Comparison of ENCODE assay signal across 24 mouse cellular contexts in genomic region chr14:78470714-78471113, GRCm38 (mm10).
DNase-seq lines count a peak whose midpoint lies in the region; ATAC-seq and TF ChIP-seq lines count a peak whose summit lies in the region.
"Had no signal": no experiment of that assay in that cellular context is flagged by ENCODE, and none has a peak within 500 bp of the region (broad histone marks: within the 10 kb centered on the region; RNA-seq: fewer than 3 reads in every experiment).

No protein-coding gene starts in this region.

- no peaks in the 10 kb centered on the region for H3K27me3 ChIP-seq in forebrain, embryonic 14.5 days (replicated peaks; ENCODE audit: control insufficient read depth, insufficient read depth, low read length)
- H3K27me3 ChIP-seq in forebrain, postnatal 0 days (ENCODE audit: insufficient read depth, low read length), result no peaks in the 10 kb centered on the region
- no peaks in the 10 kb centered on the region for H3K27me3 ChIP-seq in midbrain, postnatal 0 days (ENCODE audit: insufficient read depth, low read length)
- H3K27me3 ChIP-seq: CH12.LX; embryonic facial prominence, embryonic 12.5 days; forebrain, embryonic 13.5 days; Patski had no signal

- no peak for ATAC-seq in forebrain, embryonic 14.5 days
- ATAC-seq in forebrain, postnatal 0 days, result no peak
- ATAC-seq in midbrain, postnatal 0 days (ENCODE audit: low FRiP score), result no peak
- ATAC-seq: activated CD4-positive, CD25-positive, alpha-beta regulatory T cell, adult 4 months; CD4-positive, CD25-positive, alpha-beta regulatory T cell, adult 4 months; forebrain, embryonic 13.5 days; forebrain, embryonic 16.5 days; Patski had no signal

- H3K4me2 ChIP-seq in forebrain, embryonic 14.5 days (ENCODE audit: low read length), result no peak overlapping the region
- H3K4me2 ChIP-seq in forebrain, postnatal 0 days (ENCODE audit: low read depth), result no peak overlapping the region
- no peak overlapping the region for H3K4me2 ChIP-seq in midbrain, postnatal 0 days (ENCODE audit: low read depth, low read length, poor library complexity, severe bottlenecking)
- H3K4me2 ChIP-seq: embryonic facial prominence, embryonic 12.5 days; forebrain, embryonic 13.5 days had no signal

- 94% methylated on average over 4 of the region's 4 CpGs for WGBS in forebrain, embryonic 14.5 days
- 62% methylated on average over 4 of the region's 4 CpGs for WGBS in forebrain, postnatal 0 days
- WGBS in midbrain, postnatal 0 days, result 90% methylated on average over 4 of the region's 4 CpGs

- no peaks in the 10 kb centered on the region for H3K9me3 ChIP-seq in forebrain, embryonic 14.5 days (replicated peaks; ENCODE audit: control insufficient read depth, low read length)
- no peaks in the 10 kb centered on the region for H3K9me3 ChIP-seq in forebrain, postnatal 0 days (ENCODE audit: low read length)
- H3K9me3 ChIP-seq in midbrain, postnatal 0 days (ENCODE audit: low read length), result no peaks in the 10 kb centered on the region
- H3K9me3 ChIP-seq: embryonic facial prominence, embryonic 10.5 days; embryonic facial prominence, embryonic 12.5 days; forebrain, embryonic 13.5 days had no signal

- DNase-seq in forebrain, embryonic 14.5 days (ENCODE audit: low spot score), result peak; percentile 16
- DNase-seq in forebrain, postnatal 0 days, result no peak
- peak; percentile 23 for DNase-seq in adipocyte (ENCODE audit: low spot score)
- DNase-seq in skeletal muscle tissue, adult 2 months (ENCODE audit: low read depth, low spot score), result peak; percentile 3
- DNase-seq in midbrain, postnatal 0 days (ENCODE audit: low spot score), result no peak
- DNase-seq in adrenal gland, postnatal 14 days, result no peak
- DNase-seq: adrenal gland, adult 2 months; adrenal gland, postnatal 10 days; adrenal gland, postnatal 36 days; B cell, adult 2 months; cerebellum, adult 11 months; cerebellum, adult 18-20 months; cerebellum, adult 8-10 months; cerebellum, adult 9-11 months; cerebellum, postnatal 36 days had no signal

- no peak overlapping the region for H3K9ac ChIP-seq in forebrain, embryonic 14.5 days (ENCODE audit: low read length)
- no peak overlapping the region for H3K9ac ChIP-seq in forebrain, postnatal 0 days
- no peak overlapping the region for H3K9ac ChIP-seq in midbrain, postnatal 0 days (replicated peaks; ENCODE audit: low read length, poor library complexity, severe bottlenecking)
- H3K9ac ChIP-seq: embryonic facial prominence, embryonic 12.5 days; forebrain, embryonic 13.5 days had no signal

- no peak overlapping the region for H3K27ac ChIP-seq in forebrain, embryonic 14.5 days (ENCODE audit: low read depth, low read length)
- no peak overlapping the region for H3K27ac ChIP-seq in forebrain, postnatal 0 days (ENCODE audit: low read depth, low read length)
- H3K27ac ChIP-seq in midbrain, postnatal 0 days (ENCODE audit: low read depth, low read length), result no peak overlapping the region
- H3K27ac ChIP-seq: embryonic facial prominence, embryonic 10.5 days; embryonic facial prominence, embryonic 12.5 days; forebrain, embryonic 13.5 days had no signal

- no peak for TF ChIP-seq CTCF in forebrain, postnatal 0 days (IDR thresholded peaks at IDR 0.05; ENCODE audit: low read depth)
- no peak for TF ChIP-seq CTCF in midbrain, postnatal 0 days (IDR thresholded peaks at IDR 0.05)

- no peak overlapping the region for H3K4me3 ChIP-seq in forebrain, embryonic 14.5 days (ENCODE audit: low read depth, low read length)
- H3K4me3 ChIP-seq in forebrain, postnatal 0 days (ENCODE audit: low read depth, low read length), result no peak overlapping the region
- no peak overlapping the region for H3K4me3 ChIP-seq in midbrain, postnatal 0 days (ENCODE audit: low read depth, low read length)
- H3K4me3 ChIP-seq: embryonic facial prominence, embryonic 10.5 days; embryonic facial prominence, embryonic 12.5 days; forebrain, embryonic 13.5 days had no signal

- H3K4me1 ChIP-seq in forebrain, embryonic 14.5 days (ENCODE audit: control insufficient read depth, insufficient read depth, low read length), result no peaks in the 10 kb centered on the region
- H3K4me1 ChIP-seq in forebrain, postnatal 0 days (ENCODE audit: insufficient read depth), result no peaks in the 10 kb centered on the region
- no peaks in the 10 kb centered on the region for H3K4me1 ChIP-seq in midbrain, postnatal 0 days (ENCODE audit: insufficient read depth, low read length)
- H3K4me1 ChIP-seq: embryonic facial prominence, embryonic 10.5 days; embryonic facial prominence, embryonic 12.5 days; forebrain, embryonic 13.5 days had no signal

- no peaks in the 10 kb centered on the region for H3K36me3 ChIP-seq in forebrain, embryonic 14.5 days (ENCODE audit: control insufficient read depth, insufficient read depth, low read length)
- H3K36me3 ChIP-seq in forebrain, postnatal 0 days (ENCODE audit: insufficient read depth), result no peaks in the 10 kb centered on the region
- no peaks in the 10 kb centered on the region for H3K36me3 ChIP-seq in midbrain, postnatal 0 days (ENCODE audit: insufficient read depth, low read length)
- H3K36me3 ChIP-seq: embryonic facial prominence, embryonic 10.5 days; embryonic facial prominence, embryonic 12.5 days; G1E had no signal

Comparison
In these comparisons a context has a peak if more than half of its experiments do, and no peak if none do; other contexts are left out.
1. DNase-seq: peak in forebrain, embryonic 14.5 days (single experiment), adipocyte (single experiment) and skeletal muscle tissue, adult 2 months (single experiment); none in forebrain, postnatal 0 days (single experiment), midbrain, postnatal 0 days (single experiment) and adrenal gland, postnatal 14 days (single experiment).